Mouse (Mus musculus): ENCODE data around the gene Ccdc91. TPM values are rescaled to one million over a fixed set of nuclear protein-coding genes. Genes with fewer than 3 reads are reported as not detected.

Gene Ccdc91
- total RNA-seq, 2 experiments from 2014 or later = 44.6 to 57.9 TPM

DNA sequence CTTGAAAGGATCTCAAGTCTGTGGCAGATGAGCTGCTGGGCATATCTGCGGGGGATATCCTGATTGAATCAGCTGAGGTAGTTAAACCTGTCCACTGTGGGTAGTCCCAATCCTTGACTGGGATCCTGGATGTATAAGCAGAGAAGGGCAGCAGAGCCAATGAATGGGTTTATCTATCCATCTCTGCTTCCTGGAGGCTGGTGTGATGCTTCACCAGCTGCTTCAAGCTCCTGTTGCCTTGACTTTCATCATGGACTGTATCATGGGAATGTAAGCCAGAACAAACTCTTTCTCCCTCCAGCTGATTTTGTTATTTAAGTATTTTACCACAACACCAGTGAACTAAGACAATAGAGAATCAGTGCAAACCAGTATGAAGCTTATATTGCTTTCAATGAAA, 200.6 kb downstream of the Ccdc91 start:
- DNase-seq (ENCODE audit: low spot score in 2 of 2) = no peak

Other genes with a start within 250 kb of the Ccdc91 start
- gene Pthlh, start 211.6 kb upstream of the Ccdc91 start, total RNA-seq (2021) = 1 to 10 TPM in 1 of 2 experiments, under 1 TPM in 1; 0.23 to 1.3 TPM

Measured in adrenal gland, adult 18-20 months (tissue).